Mouse (Mus musculus) central nervous system, embryonic 14 days (tissue): ENCODE measurements around the gene Olfr1089. TPM values are rescaled to one million over a fixed set of nuclear protein-coding genes. Genes with fewer than 3 reads are reported as not detected.

Experiments used
- polyA plus RNA-seq: library from polyadenylated mRNA; depleted of rRNA; stranded (reverse); fragments of >200 nt; gene quantifications from 2 replicates; pipeline ENCODE4 v1.2.3, GENCODE M21; 2012; rRNA removed

Gene Olfr1089
- polyA plus RNA-seq = not detected in 2 replicates

DNA sequence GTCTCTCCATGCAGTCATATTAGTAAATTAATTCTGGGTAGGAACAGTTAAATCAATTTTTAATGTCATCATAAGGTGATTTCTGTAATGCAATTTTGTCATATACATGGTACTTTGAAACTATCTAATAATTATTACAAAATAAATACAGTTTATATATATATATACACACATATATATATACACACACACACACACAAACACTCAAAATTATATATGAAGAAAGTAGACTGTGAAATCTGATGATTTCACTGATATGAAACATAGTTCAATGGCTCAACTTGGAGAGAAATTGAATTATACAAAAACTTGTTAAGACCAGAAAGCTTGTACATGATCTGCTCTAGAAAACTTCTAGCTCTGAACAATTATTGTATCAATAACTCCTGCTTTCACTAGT, at the start of gene Olfr1089:
Gene Olfr1089 (minus strand): TSS at position 101 of the 400 bp plus-strand sequence.

DNA sequence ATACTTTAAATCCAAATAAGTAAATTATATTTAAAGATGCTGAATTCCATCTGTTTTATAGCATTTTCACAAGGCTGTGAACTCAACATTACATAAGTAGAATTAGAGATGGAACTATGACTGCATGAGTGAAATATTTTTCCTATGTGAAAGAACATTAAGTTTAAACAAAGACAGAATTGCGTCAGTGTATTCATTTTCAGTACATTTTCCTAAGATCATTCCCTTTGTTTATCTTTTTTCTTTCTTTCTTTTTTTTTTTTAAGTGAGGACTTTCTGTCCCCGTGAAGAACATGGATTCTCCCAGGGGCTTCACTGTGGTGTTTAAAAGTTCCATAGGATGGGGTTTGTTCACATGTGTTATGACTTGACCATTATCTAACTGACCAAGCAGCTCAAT, 48.7 kb upstream of the Olfr1089 start, which contains the start of gene Olfr1093:
Gene Olfr1093 (plus strand): TSS at position 301 of the 400 bp plus-strand sequence.

DNA sequence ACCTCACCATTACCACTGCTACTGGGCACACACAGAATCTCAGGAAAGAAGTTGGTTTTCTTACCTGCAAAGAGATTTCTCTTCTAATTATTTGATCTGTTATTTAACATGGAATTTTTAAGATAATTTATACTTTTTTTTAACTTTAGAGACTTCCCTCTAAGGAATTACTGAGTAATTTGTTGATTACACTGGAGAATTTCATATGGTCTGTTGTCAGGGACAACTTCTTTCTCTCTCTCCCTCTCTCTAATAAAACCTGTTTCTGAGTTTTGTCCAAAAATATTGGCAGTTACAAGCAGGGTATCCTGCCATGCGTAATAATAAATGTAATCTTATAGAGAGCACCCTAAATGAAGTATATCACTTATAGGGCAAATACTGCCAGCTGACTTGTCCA, 25.4 kb upstream of the Olfr1089 start, which contains the start of gene Olfr1090:
Gene Olfr1090 (minus strand): TSS at position 101 of the 400 bp plus-strand sequence.

DNA sequence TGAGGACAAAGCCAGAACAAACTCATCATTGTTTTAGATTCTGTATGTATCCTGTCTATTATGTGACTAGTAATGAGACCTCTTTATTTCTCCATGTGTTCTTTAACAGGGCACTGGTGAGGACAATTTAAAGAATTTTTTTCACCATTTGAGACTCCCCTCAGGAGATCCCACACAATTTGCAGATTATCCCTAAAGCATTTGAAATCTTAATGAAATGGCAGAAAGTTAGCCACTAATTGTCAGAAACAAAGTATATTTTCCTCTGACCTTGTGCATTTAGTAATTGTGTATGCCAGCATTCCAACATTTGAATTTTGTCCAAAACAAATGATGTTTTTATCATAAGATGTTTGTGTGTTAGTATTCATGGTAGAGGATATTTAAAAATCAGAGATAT, 35.2 kb downstream of the Olfr1089 start, which contains the start of gene Olfr1087:
Gene Olfr1087 (minus strand): TSS at position 101 of the 400 bp plus-strand sequence.

Other genes with a start within 250 kb of the Olfr1089 start
- gene Olfr228, start 246.3 kb downstream of the Olfr1089 start, polyA plus RNA-seq = not detected in 2 replicates
- not detected in 2 replicates for gene Olfr1076, start 225.2 kb downstream of the Olfr1089 start, polyA plus RNA-seq
- not detected in 2 replicates for gene Olfr1079, start 191.2 kb downstream of the Olfr1089 start, polyA plus RNA-seq
- not detected in 2 replicates for gene Olfr1080, start 175.5 kb downstream of the Olfr1089 start, polyA plus RNA-seq
- gene Olfr1082, start 134.7 kb downstream of the Olfr1089 start, polyA plus RNA-seq = not detected in 2 replicates
- gene Olfr1084, start 94.0 kb downstream of the Olfr1089 start, polyA plus RNA-seq = not detected in 2 replicates
- gene Olfr1085, start 71.7 kb downstream of the Olfr1089 start, polyA plus RNA-seq = not detected in 2 replicates
- not detected in 2 replicates for gene Olfr1086, start 53.6 kb downstream of the Olfr1089 start, polyA plus RNA-seq
- not detected in 2 replicates for gene Olfr1087, start 35.3 kb downstream of the Olfr1089 start, polyA plus RNA-seq
- gene Olfr1090, start 25.3 kb upstream of the Olfr1089 start, polyA plus RNA-seq = not detected in 2 replicates
- gene Olfr1093, start 48.8 kb upstream of the Olfr1089 start, polyA plus RNA-seq = not detected in 2 replicates
- gene Olfr141, start 76.3 kb upstream of the Olfr1089 start, polyA plus RNA-seq = not detected in 2 replicates
- gene Olfr1094, start 91.0 kb upstream of the Olfr1089 start, polyA plus RNA-seq = not detected in 2 replicates
- not detected in 2 replicates for gene Olfr1095, start 118.0 kb upstream of the Olfr1089 start, polyA plus RNA-seq
- gene Gm13723, start 141.1 kb upstream of the Olfr1089 start, polyA plus RNA-seq = not detected in 2 replicates
- gene Olfr1097, start 158.5 kb upstream of the Olfr1089 start, polyA plus RNA-seq = not detected in 2 replicates
- not detected in 2 replicates for gene Olfr1098, start 190.8 kb upstream of the Olfr1089 start, polyA plus RNA-seq
- gene Olfr1099, start 227.0 kb upstream of the Olfr1089 start, polyA plus RNA-seq = not detected in 2 replicates
- gene Olfr1100, start 246.3 kb upstream of the Olfr1089 start, polyA plus RNA-seq = not detected in 2 replicates